Mouse (Mus musculus): Measurements from ENCODE around the gene Pawr. TPM values are rescaled to one million over a fixed set of nuclear protein-coding genes. Genes with fewer than 3 reads are reported as not detected.
"Not testable (repeated sequence)": the region's sequence is repeated elsewhere in the genome, so short reads cannot be mapped to it uniquely, and the experiment has no call there.

The Pawr gene
- polyA plus RNA-seq, 1 experiment from 2014 or later = 83.4 TPM

- no peak for DNase-seq (ENCODE audit: low read depth, low spot score)
- CTCF ChIA-PET = no interaction called here
- ATAC-seq = no peak
- H3K27me3 ChIP-seq = no peaks in the 10 kb centered on the region
- TF ChIP-seq CTCF (IDR thresholded peaks at IDR 0.05) = no peak
- POLR2A ChIA-PET = interaction anchor here (0.6 kb wide), 1 partner anchor 27 kb away, joined by 3 read pairs; no protein-coding TSS in a partner anchor
- in situ Hi-C loops (cut with MboI; ENCODE audit: low pct_unique_long_range_greater_than_20kb) = no loop called here
Observed at GRCm38 (mm10) chr10:108345123-108345522, 13.2 kb downstream of the Pawr start.

- H3K27me3 ChIP-seq; DNase-seq (ENCODE audit: low read depth, low spot score); ATAC-seq; in situ Hi-C loops (cut with MboI; ENCODE audit: low pct_unique_long_range_greater_than_20kb): not testable (repeated sequence)
- ChIA-PET CTCF (interaction anchor here (1.0 kb wide), 1 partner anchor 40 kb away, joined by 3 read pairs; no protein-coding TSS in a partner anchor), POLR2A (interaction anchor here (0.7 kb wide), 1 partner anchor 71 kb away, joined by 6 read pairs; no protein-coding TSS in a partner anchor)
Observed at GRCm38 (mm10) chr10:108346301-108346700, 14.4 kb downstream of the Pawr start.

- in situ Hi-C loops (cut with MboI; ENCODE audit: low pct_unique_long_range_greater_than_20kb) = no loop called here
- no peak for TF ChIP-seq CTCF (IDR thresholded peaks at IDR 0.05)
- H3K27me3 ChIP-seq = no peaks in the 10 kb centered on the region
- CTCF ChIA-PET = interaction anchor here (1.2 to 1.3 kb wide), 2 partner anchors 8 to 11 kb away, joined by 3 to 4 read pairs; no protein-coding TSS in a partner anchor
- ATAC-seq (no peak), DNase-seq (ENCODE audit: low read depth, low spot score) (no peak)
- POLR2A ChIA-PET = interaction anchor here (0.5 to 1.0 kb wide), 2 partner anchors 15 to 57 kb away, joined by 3 read pairs; no protein-coding TSS in a partner anchor
Observed at GRCm38 (mm10) chr10:108350125-108351070, 18.5 kb downstream of the Pawr start.

- ChIA-PET POLR2A (interaction anchor here (1.5 kb wide), 1 partner anchor 11 kb away, joined by 3 read pairs; no protein-coding TSS in a partner anchor), CTCF (interaction anchor here (1.3 kb wide), 1 partner anchor 17 kb away, joined by 3 read pairs; no protein-coding TSS in a partner anchor)
- TF ChIP-seq CTCF (IDR thresholded peaks at IDR 0.05) = no peak
- no peaks in the 10 kb centered on the region for H3K27me3 ChIP-seq
- no peak for ATAC-seq
- no peak for DNase-seq (ENCODE audit: low read depth, low spot score)
- in situ Hi-C loops (cut with MboI; ENCODE audit: low pct_unique_long_range_greater_than_20kb) = no loop called here
Observed at GRCm38 (mm10) chr10:108352944-108353343, 21.0 kb downstream of the Pawr start.

GRCm38 (mm10) chr10:108354726-108355391 lies 22.9 kb downstream of the Pawr start:
- no peak for DNase-seq (ENCODE audit: low read depth, low spot score)
- H3K27me3 ChIP-seq = no peaks in the 10 kb centered on the region
- in situ Hi-C loops (cut with MboI; ENCODE audit: low pct_unique_long_range_greater_than_20kb) = no loop called here
- TF ChIP-seq CTCF (IDR thresholded peaks at IDR 0.05) = no peak
- ChIA-PET CTCF (interaction anchor here (0.8 to 1.3 kb wide), 2 partner anchors 17 to 25 kb away, joined by 3 read pairs; no protein-coding TSS in a partner anchor), POLR2A (interaction anchor here (0.6 to 1.3 kb wide), 2 partner anchors 8 to 559 kb away, joined by 3 to 4 read pairs; no protein-coding TSS in a partner anchor)
- no peak for ATAC-seq

GRCm38 (mm10) chr10:108355392-108355775 lies 23.5 kb downstream of the Pawr start:
- DNase-seq (ENCODE audit: low read depth, low spot score) = no peak
- no peak for TF ChIP-seq CTCF (IDR thresholded peaks at IDR 0.05)
- ChIA-PET CTCF (no interaction called here), POLR2A (interaction anchor here (0.6 kb wide), 1 partner anchor 559 kb away, joined by 3 read pairs; no protein-coding TSS in a partner anchor)
- no peak for ATAC-seq
- in situ Hi-C loops (cut with MboI; ENCODE audit: low pct_unique_long_range_greater_than_20kb) = no loop called here
- no peaks in the 10 kb centered on the region for H3K27me3 ChIP-seq

- in situ Hi-C loops (cut with MboI; ENCODE audit: low pct_unique_long_range_greater_than_20kb) = no loop called here
- POLR2A ChIA-PET = interaction anchor here (0.5 kb wide), 1 partner anchor 410 kb away, joined by 3 read pairs; no protein-coding TSS in a partner anchor
- DNase-seq (ENCODE audit: low read depth, low spot score) (no peak), ATAC-seq (no peak)
- CTCF ChIA-PET = interaction anchor here (1.1 kb wide), 1 partner anchor 14 kb away, joined by 3 read pairs; no protein-coding TSS in a partner anchor
- no peak for TF ChIP-seq CTCF (IDR thresholded peaks at IDR 0.05)
- no peaks in the 10 kb centered on the region for H3K27me3 ChIP-seq
Observed at GRCm38 (mm10) chr10:108356601-108357187, 24.8 kb downstream of the Pawr start.

- ChIA-PET CTCF (interaction anchor here (1.5 to 1.9 kb wide), 2 partner anchors 17 to 18 kb away, joined by 4 to 6 read pairs; no protein-coding TSS in a partner anchor), POLR2A (no interaction called here)
- in situ Hi-C loops (cut with MboI; ENCODE audit: low pct_unique_long_range_greater_than_20kb) = no loop called here
- no peaks in the 10 kb centered on the region for H3K27me3 ChIP-seq
- peak; percentile 56 for ATAC-seq
- DNase-seq (ENCODE audit: low read depth, low spot score) = no peak
- no peak for TF ChIP-seq CTCF (IDR thresholded peaks at IDR 0.05)
Observed at GRCm38 (mm10) chr10:108359974-108360373, 28.1 kb downstream of the Pawr start.

GRCm38 (mm10) chr10:108360801-108361200 lies 28.9 kb downstream of the Pawr start:
- DNase-seq (ENCODE audit: low read depth, low spot score) (no peak), ATAC-seq (no peak)
- no peak for TF ChIP-seq CTCF (IDR thresholded peaks at IDR 0.05)
- ChIA-PET CTCF (interaction anchor here (1.2 to 2.1 kb wide), 5 partner anchors 10 to 26 kb away, joined by 3 to 7 read pairs (median 5); no protein-coding TSS in a partner anchor), POLR2A (interaction anchor here (1.5 kb wide), 1 partner anchor 27 kb away, joined by 4 read pairs; no protein-coding TSS in a partner anchor)
- no peaks in the 10 kb centered on the region for H3K27me3 ChIP-seq
- in situ Hi-C loops (cut with MboI; ENCODE audit: low pct_unique_long_range_greater_than_20kb) = no loop called here

Data from Patski (cell line).